Mouse (Mus musculus): ENCODE results near the gene Cxcl15. TPM values are rescaled to one million over a fixed set of nuclear protein-coding genes. Genes with fewer than 3 reads are reported as not detected.

The Cxcl15 gene
- polyA plus RNA-seq, 1 experiment from 2014 or later = not detected

Small RNA genes within 50 kb of the gene (microRNA-seq; reads per million reads assigned to microRNA genes)
- gene Gm24322 = not detected

Other genes starting within 250 kb of the Cxcl15 start
- not detected in 2 replicates for gene 5830473C10Rik, start 233.4 kb upstream of the Cxcl15 start, polyA plus RNA-seq (2016; fragmentation: Nextera tagmentation; extraction: Ambion mirVana)
- gene Rassf6, start 153.9 kb upstream of the Cxcl15 start, polyA plus RNA-seq (2016; fragmentation: Nextera tagmentation; extraction: Ambion mirVana) = 0.27 TPM in 2 replicates
- 0.10 TPM in 1 of 2 replicates, not detected in the other for gene Cxcl5, start 35.2 kb upstream of the Cxcl15 start, polyA plus RNA-seq (2016; fragmentation: Nextera tagmentation; extraction: Ambion mirVana)
- gene Ppbp, start 26.0 kb upstream of the Cxcl15 start, polyA plus RNA-seq (2016; fragmentation: Nextera tagmentation; extraction: Ambion mirVana) = 9.7 and 10.9 TPM in 2 replicates
- 55.1 and 62.3 TPM in 2 replicates for gene Pf4, start 22.1 kb upstream of the Cxcl15 start, polyA plus RNA-seq (2016; fragmentation: Nextera tagmentation; extraction: Ambion mirVana)
- gene Cxcl3, start 8.4 kb upstream of the Cxcl15 start, polyA plus RNA-seq (2016; fragmentation: Nextera tagmentation; extraction: Ambion mirVana) = not detected in 2 replicates
- gene Cxcl1, start 96.7 kb downstream of the Cxcl15 start, polyA plus RNA-seq (2016; fragmentation: Nextera tagmentation; extraction: Ambion mirVana) = not detected in 2 replicates
- not detected in 2 replicates for gene Cxcl2, start 109.3 kb downstream of the Cxcl15 start, polyA plus RNA-seq (2016; fragmentation: Nextera tagmentation; extraction: Ambion mirVana)
- 99.9 and 100 TPM in 2 replicates for gene Mthfd2l, start 136.6 kb downstream of the Cxcl15 start, polyA plus RNA-seq (2016; fragmentation: Nextera tagmentation; extraction: Ambion mirVana)
- gene Epgn, start 232.9 kb downstream of the Cxcl15 start, polyA plus RNA-seq (2016; fragmentation: Nextera tagmentation; extraction: Ambion mirVana) = 0.22 TPM in 1 of 2 replicates, not detected in the other

All from neural tube, embryonic 12.5 days (tissue).